Mouse (Mus musculus): Measurements from ENCODE around the gene Cacng2.
"Not testable (repeated sequence)": the region's sequence is repeated elsewhere in the genome, so short reads cannot be mapped to it uniquely, and the experiment has no call there.

Cacng2 gene

DNA sequence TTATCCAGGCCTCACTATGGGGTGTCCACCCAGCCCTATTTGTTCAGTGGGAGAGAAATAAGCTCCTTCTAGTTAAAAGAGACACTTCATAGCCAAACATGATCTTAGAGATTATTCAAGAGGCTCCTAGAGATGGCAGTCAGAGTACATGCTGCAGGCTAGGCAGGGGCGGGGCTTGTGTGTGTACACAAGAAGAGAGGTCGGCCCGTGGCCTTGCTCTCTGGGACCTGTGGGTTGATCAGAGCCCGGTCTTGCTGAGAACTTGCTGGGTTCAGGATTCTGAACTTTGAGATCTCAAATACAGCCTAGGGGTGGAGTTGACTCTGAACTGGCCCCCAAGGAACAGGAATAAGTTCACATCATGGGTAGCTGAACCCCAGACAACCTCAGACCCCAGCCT lies 95.6 kb downstream of the Cacng2 start:
- in situ Hi-C loops (cut with MboI, MseI) = no loop called here

DNA sequence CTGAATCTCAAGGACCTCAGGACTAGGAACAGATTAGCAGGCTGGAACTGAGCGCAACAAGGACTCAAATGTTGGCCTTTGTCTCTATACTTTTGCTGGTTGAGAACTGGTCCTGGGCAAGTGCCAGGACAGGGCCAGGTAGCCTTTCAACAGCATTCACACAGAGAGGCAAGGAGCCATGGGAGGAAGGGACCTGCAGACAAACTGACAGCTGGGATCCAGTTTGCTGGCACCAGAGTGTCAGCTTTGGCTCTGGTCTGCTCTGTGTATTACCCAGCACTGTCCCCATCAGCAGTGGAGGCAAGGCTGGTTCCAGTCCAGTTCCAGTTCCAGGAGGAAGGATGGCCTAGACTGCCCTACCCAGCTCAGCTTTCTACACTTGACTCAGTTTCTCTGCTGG lies 105.8 kb downstream of the Cacng2 start:
- in situ Hi-C loops (cut with MboI, MseI) = loop anchor here (10.0 kb wide), 2 partner anchors 651 to 661 kb away; no protein-coding TSS in a partner anchor

DNA sequence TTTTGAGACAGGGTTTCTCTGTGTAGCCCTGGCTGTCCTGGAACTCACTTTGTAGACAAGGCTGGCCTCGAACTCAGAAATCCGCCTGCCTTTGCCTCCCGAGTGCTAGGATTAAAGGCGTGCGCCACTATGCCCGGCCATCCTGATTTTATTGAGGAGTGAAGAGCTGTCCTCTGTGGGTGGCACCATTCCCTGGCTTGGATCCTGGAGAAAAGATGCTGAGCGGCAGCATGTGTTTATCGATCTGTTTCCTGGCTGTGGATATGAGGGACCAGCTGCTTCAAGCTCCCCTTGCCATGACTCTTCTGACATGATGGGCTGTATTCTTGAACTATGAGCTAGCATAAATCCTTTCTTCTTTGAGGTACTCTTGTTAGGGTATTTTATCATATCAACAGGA lies 111.6 kb downstream of the Cacng2 start:
- in situ Hi-C loops (cut with MboI, MseI) = not testable (repeated sequence)

DNA sequence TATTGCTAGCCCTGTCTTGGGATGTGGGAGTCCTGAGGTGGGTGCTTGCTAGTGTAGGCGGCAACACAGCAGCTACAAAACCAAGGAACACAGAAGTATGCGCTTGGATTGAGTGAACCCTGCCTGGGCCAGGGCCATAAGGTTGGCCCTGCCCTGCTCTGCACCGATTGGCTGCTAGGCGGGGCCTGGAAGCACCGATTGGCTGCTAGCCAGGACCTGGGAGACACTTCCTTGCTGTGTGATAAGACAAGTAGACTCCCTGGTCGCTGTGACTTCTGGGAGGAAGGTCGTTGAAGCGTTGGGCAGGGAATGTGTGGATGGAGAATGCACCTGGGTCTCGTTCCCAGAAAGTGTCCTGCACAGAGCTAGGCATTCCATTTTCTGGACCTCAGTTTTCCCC lies 115.9 kb downstream of the Cacng2 start:
- in situ Hi-C loops (cut with MboI, MseI) = no loop called here

DNA sequence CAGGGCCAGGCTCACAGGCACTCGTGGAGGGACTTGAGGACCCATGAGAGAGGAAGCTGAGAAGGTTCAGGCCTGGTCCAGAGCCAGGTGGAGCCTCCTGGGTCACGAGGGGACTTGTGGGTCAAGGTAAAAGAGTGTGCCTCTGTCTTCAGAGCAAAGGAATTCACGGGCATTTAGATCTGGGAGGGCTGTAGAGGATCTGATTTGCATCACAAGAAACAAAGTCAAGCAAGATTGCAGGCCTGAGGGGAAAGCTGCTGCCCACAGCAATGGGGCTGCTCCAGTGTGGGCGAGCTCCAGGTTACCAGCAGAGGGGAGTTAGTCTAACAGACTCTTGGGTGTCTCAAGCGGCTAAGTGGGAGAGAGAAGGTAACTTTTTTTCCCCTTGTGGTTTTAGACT lies 118.4 kb downstream of the Cacng2 start:
- in situ Hi-C loops (cut with MboI, MseI) = no loop called here

DNA sequence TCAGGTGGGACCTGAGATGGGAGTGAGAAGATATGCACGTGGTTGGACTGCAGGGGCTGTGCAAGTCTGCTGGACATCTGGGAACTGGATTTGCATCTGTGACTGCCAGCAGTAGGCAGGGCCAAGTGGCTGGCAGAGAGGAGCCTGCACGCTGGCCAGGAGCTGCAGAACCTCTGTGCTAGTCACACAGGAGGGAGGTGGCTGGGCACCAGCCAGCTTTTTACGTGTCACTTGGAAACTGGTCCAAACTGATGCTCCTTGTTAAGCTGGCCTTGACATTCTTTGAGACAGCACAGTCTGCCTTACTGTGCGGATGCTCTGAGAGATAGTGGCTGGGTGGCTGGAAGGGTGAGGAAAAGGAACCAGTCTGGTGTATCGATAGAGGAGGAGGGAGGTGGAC lies 131.3 kb downstream of the Cacng2 start:
- in situ Hi-C loops (cut with MboI, MseI) = loop anchor here in 1 of 2 experiments (25.0 kb wide), 1 partner anchor 549 kb away; the partner anchor contains the start of genes C1qtnf6 and Sstr3

DNA sequence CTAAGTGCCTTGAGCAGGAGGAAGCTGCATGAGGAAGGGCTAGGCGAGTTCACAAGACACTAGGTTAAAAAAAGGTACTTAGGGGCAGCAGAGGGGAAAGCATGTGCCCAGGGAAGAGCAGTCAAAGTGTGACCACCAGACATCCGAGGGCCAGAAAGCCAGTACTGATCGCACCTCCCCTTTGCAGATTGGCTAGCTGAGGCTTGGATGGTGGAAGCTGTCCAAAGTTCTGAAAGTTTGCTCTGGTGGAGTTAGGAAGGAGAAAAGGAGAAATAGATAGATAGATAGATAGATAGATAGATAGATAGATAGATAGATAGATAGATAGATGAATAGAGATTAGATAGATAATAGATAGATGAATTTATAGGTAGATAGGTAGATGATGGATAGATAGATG lies 136.4 kb downstream of the Cacng2 start:
- in situ Hi-C loops (cut with MboI, MseI) = loop anchor here in 1 of 2 experiments (25.0 kb wide), 1 partner anchor 554 kb away; the partner anchor contains the start of genes C1qtnf6 and Sstr3

DNA sequence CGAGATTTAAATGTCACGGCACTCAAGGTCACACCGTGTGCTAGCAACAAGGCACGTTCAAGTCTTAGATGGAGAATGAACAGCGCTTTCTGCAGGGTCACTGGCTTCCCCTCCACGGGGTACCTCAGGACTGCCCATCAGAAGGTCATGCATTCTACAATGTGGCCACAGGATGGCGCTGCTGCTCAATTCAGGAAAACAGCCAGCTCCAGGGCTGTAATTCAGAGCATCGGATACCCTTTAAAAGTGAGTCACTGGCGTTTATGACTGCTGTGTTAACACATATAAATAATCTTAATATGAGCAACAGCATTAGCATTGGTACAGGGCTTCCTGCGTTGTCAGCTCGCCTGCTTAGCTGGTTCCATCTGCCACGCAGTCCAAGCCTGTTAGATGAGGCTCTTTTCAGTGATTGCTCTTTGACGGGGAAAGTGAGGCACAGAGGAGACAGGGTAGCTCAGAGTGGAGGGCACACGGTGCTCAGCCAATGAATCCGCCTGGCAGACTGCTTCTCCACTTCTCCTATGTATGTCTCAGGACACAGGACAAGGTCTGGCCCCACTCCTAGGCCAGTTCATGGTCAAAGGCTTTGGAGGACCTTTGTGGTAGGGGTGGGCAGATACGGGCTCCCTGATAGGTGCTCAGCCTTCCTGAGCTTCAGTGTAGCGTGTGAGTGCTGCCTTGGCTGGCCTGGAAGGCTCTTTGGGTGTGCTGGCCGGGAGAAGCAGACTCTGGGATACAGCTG lies 137.5 kb downstream of the Cacng2 start:
- in situ Hi-C loops (cut with MboI, MseI) = loop anchor here in 1 of 2 experiments (25.0 kb wide), 1 partner anchor 555 kb away; the partner anchor contains the start of genes C1qtnf6 and Sstr3

DNA sequence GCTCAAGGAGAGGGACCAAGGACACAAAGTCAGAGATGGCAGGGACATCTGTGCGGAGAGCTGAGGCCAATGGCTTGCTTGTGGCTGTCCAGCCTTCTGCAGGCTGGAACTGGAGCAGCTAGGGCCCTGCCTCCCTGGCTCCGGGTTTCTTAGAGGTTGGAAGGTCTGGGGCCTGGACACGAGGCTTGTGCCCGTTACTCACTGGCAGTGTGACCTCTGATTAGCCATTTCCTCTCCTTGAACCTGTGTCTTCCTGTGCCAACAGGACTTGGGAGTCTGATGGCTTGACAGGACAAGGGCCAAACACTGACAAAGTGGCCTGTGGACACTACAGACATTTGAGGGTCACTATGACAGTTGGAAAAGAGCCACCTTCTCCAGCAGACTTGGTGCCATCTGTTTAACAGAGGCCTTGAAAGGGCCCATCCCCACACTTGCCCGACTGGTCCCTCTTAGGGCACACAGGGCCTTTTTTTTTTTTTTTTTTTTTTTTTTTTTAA lies 138.6 kb downstream of the Cacng2 start:
- in situ Hi-C loops (cut with MboI, MseI) = loop anchor here in 1 of 2 experiments (25.0 kb wide), 1 partner anchor 556 kb away; the partner anchor contains the start of genes C1qtnf6 and Sstr3

DNA sequence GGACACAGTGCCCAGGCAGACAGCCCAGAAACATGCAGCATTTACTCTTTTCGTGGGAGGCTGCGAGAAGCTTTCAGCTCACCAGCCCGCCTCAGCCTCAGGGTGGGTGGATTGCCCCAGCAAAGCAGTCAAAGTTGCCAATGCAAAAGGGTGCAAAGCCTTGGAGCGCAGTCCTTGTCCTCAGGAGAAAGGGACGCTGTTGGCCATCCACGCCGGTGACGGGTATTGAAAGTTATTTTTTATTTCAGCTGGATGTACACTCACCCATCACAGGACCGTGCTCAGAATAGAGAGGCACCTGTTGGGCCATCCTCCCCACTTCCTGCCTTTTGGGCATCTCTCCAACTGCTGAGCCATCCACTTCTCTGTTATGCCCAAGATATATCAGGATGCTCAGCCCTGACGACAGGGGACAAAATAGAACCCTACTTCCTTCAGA lies 140.4 kb downstream of the Cacng2 start:
- in situ Hi-C loops (cut with MboI, MseI) = loop anchor here in 1 of 2 experiments (25.0 kb wide), 1 partner anchor 558 kb away; the partner anchor contains the start of genes C1qtnf6 and Sstr3

DNA sequence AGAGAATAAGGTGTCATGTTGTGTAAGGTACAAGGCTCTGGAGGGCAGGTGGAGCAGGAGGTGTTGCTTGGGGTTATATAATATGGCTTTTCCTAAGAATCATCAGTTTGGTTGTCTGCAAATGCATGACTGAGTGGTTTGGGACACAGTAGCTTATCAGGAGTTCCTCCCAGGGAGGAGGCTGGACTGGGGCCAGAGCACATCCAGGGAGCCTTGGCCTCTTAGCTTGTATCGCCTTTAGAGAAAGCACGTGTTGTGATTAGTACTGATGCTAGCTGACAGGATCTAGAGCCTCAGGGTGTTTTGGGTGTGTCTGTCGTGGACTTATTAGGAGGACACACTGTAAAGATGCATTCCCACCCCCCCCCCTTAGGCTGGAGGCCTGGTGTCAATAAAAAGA lies 142.2 kb downstream of the Cacng2 start:
- in situ Hi-C loops (cut with MboI, MseI) = loop anchor here in 1 of 2 experiments (25.0 kb wide), 1 partner anchor 560 kb away; the partner anchor contains the start of genes C1qtnf6 and Sstr3

DNA sequence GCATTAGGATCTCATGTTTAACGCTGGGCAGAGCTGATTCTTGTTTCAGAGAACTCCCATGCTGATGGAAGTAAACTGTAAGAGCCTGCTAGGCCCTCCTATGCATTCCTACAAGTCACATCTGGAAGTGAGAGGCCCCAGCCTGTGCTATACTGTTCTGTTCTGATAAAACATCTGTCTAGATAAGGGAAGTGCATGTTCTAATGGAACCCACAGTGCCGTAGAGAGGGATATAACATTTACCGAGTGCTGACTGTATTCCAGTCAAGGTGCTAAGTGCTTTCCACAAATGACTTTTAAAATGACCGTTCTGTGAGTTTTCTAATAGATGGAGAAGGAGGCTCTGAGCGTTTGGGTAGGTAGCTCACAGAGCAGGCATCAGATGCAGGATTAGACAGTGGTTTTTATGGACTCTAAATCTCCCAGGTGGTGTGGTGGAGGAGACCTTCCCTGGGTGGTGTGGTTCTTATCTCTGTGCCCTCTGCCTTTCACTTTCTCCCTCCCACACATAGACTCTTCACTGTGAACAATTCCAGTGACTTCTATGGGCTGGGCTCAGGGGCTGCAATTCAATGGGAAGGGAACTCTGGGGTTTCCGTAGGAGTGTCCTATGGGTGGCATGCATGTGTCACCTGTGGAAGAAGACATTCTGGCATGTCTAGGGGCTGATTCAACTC lies 145.5 kb downstream of the Cacng2 start:
- in situ Hi-C loops (cut with MboI, MseI) = loop anchor here (25.0 kb wide), 2 partner anchors 963 to 1713 kb away; partner anchors contain the start of genes Gtpbp1 (in 1 of the 2), Josd1 (in 1 of the 2), Lgals1 (in 1 of the 2) and Nol12 (in 1 of the 2)

DNA sequence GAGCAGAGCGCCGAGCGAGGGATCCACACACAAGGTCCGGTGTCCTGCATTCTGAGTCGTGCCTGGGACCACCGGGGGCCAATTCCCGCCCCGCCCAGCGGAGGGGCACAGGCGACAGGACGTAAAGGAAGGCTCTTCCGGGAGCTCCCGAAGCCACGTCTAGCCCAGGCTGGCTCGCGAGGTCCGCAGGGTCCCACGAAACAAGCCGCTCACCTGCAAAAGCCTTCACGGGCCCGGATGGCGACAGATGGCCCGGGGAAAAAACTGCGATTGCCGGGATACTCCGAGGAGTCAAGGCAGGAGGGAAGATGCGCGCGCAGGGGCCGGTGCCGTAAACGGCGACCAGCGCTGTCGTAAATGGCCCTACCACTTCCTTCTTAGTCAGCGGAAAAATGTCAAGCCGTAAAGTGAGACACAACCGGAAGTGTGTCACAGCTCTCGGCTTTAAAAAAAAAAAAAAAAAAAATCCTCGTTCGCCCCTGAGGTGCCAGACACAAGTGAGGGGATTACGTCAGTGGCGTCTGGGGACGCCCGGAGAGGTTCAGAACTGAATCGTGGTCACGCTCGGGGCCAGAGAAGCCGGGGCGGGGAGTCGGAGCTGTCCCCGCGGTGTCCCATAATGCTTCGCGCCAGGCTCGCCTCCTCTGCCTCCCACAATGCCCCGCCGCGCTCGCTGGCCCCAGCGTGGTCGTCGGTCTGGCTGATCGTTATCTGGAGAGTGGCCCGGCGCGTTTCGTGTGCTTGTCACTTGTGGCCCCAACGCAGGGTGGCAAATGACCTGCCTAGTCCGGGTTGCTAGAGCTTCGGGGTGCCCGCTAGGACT lies 149.1 kb downstream of the Cacng2 start, which contains the start of gene Eif3d:
Gene Eif3d, minus strand, starts transcription at position 344 of the 823 bp plus-strand sequence.
- in situ Hi-C loops (cut with MboI, MseI) = loop anchor here (25.0 kb wide), 2 partner anchors 967 to 1717 kb away; partner anchors contain the start of genes Gtpbp1 (in 1 of the 2), Josd1 (in 1 of the 2), Lgals1 (in 1 of the 2) and Nol12 (in 1 of the 2)

DNA sequence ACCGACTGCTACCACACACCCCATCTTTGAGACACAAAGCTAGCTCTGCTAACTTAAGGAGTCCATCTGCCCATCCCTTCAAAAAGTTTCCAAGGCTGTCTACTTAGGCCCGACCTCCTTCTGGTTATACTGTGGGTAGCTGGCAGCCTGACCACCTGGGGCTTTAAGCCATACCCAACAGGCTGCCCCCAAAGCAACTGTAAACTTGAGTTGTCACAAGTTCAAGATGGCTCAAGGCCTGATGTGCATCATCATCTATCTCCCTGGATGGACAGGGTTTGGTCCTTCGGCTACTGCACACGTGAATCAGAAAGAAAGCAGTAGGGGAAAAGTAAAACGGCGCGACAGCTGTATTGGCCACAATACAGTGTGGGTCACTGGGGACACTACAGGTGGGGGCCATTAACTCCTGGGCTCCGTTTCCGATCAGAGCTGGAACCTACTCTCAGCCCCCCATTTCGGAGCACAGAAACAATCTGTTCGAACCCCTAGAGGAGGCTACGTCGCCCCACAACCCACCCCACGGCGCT lies 149.8 kb downstream of the Cacng2 start:
- in situ Hi-C loops (cut with MboI, MseI) = loop anchor here (25.0 kb wide), 2 partner anchors 967 to 1717 kb away; partner anchors contain the start of genes Gtpbp1 (in 1 of the 2), Josd1 (in 1 of the 2), Lgals1 (in 1 of the 2) and Nol12 (in 1 of the 2)

DNA sequence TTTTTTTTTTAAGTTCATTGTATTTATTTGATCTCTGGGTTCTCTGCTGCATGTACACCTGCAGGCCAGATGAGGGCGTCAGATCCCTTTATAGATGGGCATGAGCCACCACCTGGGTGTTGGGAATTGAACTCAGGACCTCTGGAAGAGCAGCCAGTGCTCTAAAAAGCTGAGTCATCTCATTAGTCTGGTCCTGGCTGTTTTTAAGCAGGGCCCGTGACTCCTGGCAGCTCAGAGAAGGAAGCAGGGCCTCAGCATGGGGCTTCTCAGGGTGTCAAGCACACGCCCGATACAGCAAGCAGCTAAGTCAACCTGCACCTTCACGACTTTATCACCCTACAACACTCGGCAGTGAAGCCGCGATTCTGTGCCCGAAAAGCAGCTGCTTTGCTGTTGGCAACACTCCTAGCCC lies 154.7 kb downstream of the Cacng2 start:
- in situ Hi-C loops (cut with MboI, MseI) = loop anchor here (25.0 kb wide), 2 partner anchors 972 to 1722 kb away; partner anchors contain the start of genes Gtpbp1 (in 1 of the 2), Josd1 (in 1 of the 2), Lgals1 (in 1 of the 2) and Nol12 (in 1 of the 2)

DNA sequence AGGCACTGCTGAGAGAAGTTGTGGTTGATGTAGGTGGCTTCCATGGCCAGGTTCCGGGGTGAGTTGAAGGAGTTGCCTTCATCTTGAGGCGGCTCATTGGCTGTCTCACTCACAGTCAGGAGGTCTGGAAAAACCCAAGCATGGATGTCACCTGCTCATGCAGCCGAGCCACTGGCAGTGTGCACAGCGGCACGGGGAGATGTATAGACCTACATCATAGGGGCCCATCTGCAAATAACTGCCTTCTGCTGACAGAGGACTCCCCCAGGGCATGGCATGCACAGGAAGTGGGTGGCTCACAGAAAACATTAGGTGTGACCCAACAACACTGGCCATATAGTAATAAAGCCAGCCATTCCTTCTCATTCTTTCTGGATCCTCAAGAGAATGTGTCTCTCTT lies 157.4 kb downstream of the Cacng2 start:
- in situ Hi-C loops (cut with MboI, MseI) = loop anchor here (25.0 kb wide), 2 partner anchors 975 to 1725 kb away; partner anchors contain the start of genes Gtpbp1 (in 1 of the 2), Josd1 (in 1 of the 2), Lgals1 (in 1 of the 2) and Nol12 (in 1 of the 2)

DNA sequence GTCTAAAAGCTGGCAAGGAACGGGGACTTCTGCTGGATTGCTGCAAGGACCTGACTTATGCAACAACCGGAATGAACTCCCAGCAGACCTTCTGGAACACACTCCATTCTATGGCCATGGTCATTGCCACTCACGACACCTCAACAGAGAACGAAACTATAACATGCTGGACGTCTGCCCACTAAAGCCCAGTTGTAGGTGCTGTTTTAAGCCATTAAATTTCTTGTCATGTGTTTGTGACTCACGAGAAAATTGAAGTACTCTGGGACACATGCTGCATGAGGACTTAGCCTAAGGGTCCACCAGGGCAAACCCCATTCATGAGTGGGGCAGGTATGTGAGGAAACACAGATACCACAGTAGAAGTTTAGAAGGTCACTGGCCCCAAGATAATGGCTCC lies 159.1 kb downstream of the Cacng2 start:
- in situ Hi-C loops (cut with MboI, MseI) = loop anchor here (25.0 kb wide), 2 partner anchors 977 to 1727 kb away; partner anchors contain the start of genes Gtpbp1 (in 1 of the 2), Josd1 (in 1 of the 2), Lgals1 (in 1 of the 2) and Nol12 (in 1 of the 2)

DNA sequence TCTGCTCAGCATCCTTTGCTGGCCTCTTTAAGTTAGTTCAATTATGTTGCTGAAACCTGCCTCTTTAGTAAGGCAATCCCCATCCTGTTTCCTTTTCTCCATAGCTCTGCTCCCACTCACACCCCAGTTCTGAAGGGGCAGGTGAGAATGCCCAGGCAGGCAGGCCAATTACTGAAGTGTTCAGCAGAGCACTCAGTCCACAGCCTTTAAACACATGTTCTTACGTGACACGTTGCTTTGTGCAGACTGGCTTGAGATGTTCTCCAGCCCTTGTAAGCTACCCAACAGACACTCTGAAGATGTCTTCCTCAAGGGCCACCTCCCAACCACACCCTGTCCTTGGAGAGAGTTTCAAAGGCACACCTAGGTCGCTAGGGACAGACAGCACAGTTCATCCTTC lies 161.8 kb downstream of the Cacng2 start:
- in situ Hi-C loops (cut with MboI, MseI) = loop anchor here (25.0 kb wide), 2 partner anchors 979 to 1729 kb away; partner anchors contain the start of genes Gtpbp1 (in 1 of the 2), Josd1 (in 1 of the 2), Lgals1 (in 1 of the 2) and Nol12 (in 1 of the 2)

DNA sequence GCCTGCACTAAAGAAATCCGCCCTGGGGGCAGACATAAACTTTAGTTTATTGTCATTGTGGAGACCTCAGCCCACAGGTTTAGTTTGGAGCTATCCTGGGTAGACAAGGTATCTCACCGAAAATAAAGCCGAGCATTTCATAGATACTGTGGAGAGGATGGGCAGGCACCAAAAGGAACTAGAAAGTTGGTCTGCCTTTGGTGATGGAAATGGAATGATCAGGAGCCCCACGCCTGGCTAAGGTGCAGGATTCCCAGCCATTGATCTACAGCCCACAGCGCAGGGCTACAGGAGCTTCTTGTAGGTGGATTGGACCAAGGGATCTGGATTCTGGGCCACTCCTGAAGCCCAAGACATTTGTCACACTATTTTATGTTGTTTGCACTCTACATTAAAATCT lies 162.2 kb downstream of the Cacng2 start:
- in situ Hi-C loops (cut with MboI, MseI) = loop anchor here (25.0 kb wide), 2 partner anchors 980 to 1730 kb away; partner anchors contain the start of genes Gtpbp1 (in 1 of the 2), Josd1 (in 1 of the 2), Lgals1 (in 1 of the 2) and Nol12 (in 1 of the 2)

Measured in T-helper 17 cell (primary cell).